Mouse (Mus musculus) liver, adult 2 months (tissue): ENCODE measurements at regions not wholly inside any gene's neighbourhood (a gene's known extent, or its start where the extent isn't known, plus 50 kb on each side); places are given as distances from the start of the nearest gene placed in this dataset.

Experiments used
- DNase-seq: peaks from one replicate; pipeline ENCODE4 v3.0.0-alpha.2; 2011; ENCODE audit warnings: low read depth, low spot score; ENCODE audit errors: extremely low read depth
- H3K27ac ChIP-seq: fragments of 200-500 bp; replicated peaks from 2 replicates; pipeline ENCODE4 v1.5.1; 2012; ENCODE audit warnings: low read depth, mild to moderate bottlenecking, control low read depth, inconsistent platforms, low read length; ENCODE audit not compliant: insufficient read depth
- H3K27me3 ChIP-seq: fragments of 200-500 bp; 2 replicates; pipeline ENCODE4 v1.6.1; 2012; ENCODE audit warnings: mild to moderate bottlenecking, moderate library complexity, low read length, inconsistent platforms; ENCODE audit not compliant: control insufficient read depth, insufficient read depth
- H3K36me3 ChIP-seq: fragments of 200-500 bp; 2 replicates; pipeline ENCODE4 v1.6.1; 2012; ENCODE audit warnings: low read length, inconsistent platforms; ENCODE audit not compliant: control insufficient read depth, insufficient read depth
- H3K4me1 ChIP-seq: fragments of 200-500 bp; 2 replicates; pipeline ENCODE4 v1.6.1; 2011; ENCODE audit warnings: low read length; ENCODE audit not compliant: control insufficient read depth, insufficient read depth
- H3K4me3 ChIP-seq: fragments of 200-500 bp; 2 replicates; pipeline ENCODE4 v1.5.1; 2011; ENCODE audit warnings: low read depth, mild to moderate bottlenecking, control low read depth, low read length, moderate library complexity; ENCODE audit not compliant: insufficient read depth
- H3K79me2 ChIP-seq: fragments of 200-500 bp; 2 replicates; pipeline ENCODE4 v1.6.1; 2012; ENCODE audit warnings: inconsistent platforms, mild to moderate bottlenecking, low read length, moderate library complexity; ENCODE audit not compliant: control insufficient read depth, insufficient read depth
- H3K9ac ChIP-seq: fragments of 200-500 bp; 2 replicates; pipeline ENCODE4 v1.6.1; 2012; ENCODE audit warnings: low read depth, mild to moderate bottlenecking, control low read depth, inconsistent platforms, low read length
- CTCF ChIP-seq: fragments of 200-500 bp; IDR thresholded peaks from 2 replicates; pipeline ENCODE4 v1.5.1; 2011; ENCODE audit warnings: low read depth, low read length, control low read depth
- POLR2A ChIP-seq: fragments of 200-500 bp; IDR thresholded peaks from 2 replicates; pipeline ENCODE4 v1.6.1; 2011; ENCODE audit warnings: low read length, control low read depth; ENCODE audit not compliant: insufficient read depth; ENCODE audit errors: extremely low read depth
- WGBS: fragments of 180-500 bp; shearing (Covaris S2); methylation state at CpG from one replicate; pipeline ENCODE4 v1.1.7; 2018; 5-methylcytosine and 5-hydroxymethylcytosine counted together

GRCm38 (mm10) chr1:194527342-194528165 is 90.5 kb upstream of the Plxna2 start:
- H3K36me3 ChIP-seq: no peaks in the 10 kb centered on the region
- no peaks in the 10 kb centered on the region; the same call in 1 of the 2 replicates for H3K4me1 ChIP-seq
- no peak for DNase-seq
- no peak overlapping the region for H3K9ac ChIP-seq
- no peaks in the 10 kb centered on the region for H3K79me2 ChIP-seq
- no peak overlapping the region for H3K27ac ChIP-seq
- 85% methylated on average over 2 of the region's 2 CpGs for WGBS
- no peak overlapping the region for H3K4me3 ChIP-seq
- no peaks in the 10 kb centered on the region for H3K27me3 ChIP-seq
- no peak for TF ChIP-seq CTCF
- TF ChIP-seq POLR2A: no peak

- Histone ChIP-seq H3K9ac (no peak overlapping the region), H3K79me2 (no peaks in the 10 kb centered on the region), H3K4me1 (no peaks in the 10 kb centered on the region; the same call in 1 of the 2 replicates), H3K36me3 (no peaks in the 10 kb centered on the region), H3K27me3 (no peaks in the 10 kb centered on the region), H3K4me3 (no peak overlapping the region), H3K27ac (no peak overlapping the region)
- WGBS: 96% methylated on average over 2 of the region's 2 CpGs
- no peak for TF ChIP-seq CTCF
- DNase-seq: no peak
These were observed 93.0 kb upstream of the Plxna2 start for GRCm38 (mm10) chr1:194524976-194525375.

- Histone ChIP-seq H3K4me3 (no peak overlapping the region), H3K27ac (no peak overlapping the region), H3K9ac (no peak overlapping the region), H3K79me2 (no peaks in the 10 kb centered on the region), H3K36me3 (no peaks in the 10 kb centered on the region), H3K27me3 (no peaks in the 10 kb centered on the region), H3K4me1 (no peaks in the 10 kb centered on the region)
- TF ChIP-seq CTCF: no peak
- TF ChIP-seq POLR2A: no peak
- DNase-seq: no peak
- WGBS: 85% methylated on average over 2 of the region's 2 CpGs
These were observed 96.8 kb upstream of the Plxna2 start for GRCm38 (mm10) chr1:194521216-194521615.

DNA sequence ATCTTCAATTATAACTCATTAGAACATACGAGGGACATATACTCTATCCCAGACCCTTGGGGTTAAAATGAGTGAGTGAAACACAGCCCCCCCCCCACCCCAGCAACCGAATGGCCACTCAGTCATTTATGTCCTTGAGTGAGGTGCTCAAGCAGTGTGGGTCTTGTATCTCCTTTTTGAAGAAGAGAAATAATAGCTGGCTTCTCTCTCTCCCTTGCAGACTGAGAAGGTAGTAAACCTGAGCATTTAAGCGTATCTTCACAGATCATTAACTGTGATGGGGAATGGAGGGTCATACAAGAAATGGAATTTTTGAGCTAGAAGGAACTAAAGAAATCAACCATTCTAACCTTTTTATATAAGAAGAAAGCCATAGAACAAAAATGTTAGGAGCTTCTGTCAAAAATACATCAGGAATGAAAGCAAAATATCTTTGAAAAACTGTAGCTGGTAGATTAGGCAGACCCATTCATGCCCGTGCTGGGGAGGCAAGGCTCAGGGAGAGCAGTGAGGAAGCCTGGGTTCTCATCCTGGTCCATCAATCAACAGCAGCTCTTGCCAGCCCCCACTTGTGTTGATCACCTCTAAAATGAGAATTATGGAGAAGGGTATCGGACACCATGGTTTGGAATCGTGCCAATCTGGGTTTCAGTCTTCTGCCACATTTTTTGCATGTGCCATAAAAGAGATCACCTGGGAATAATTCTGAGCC is 98.4 kb upstream of the Plxna2 start:
- TF ChIP-seq POLR2A (no peak), CTCF (no peak)
- Histone ChIP-seq H3K36me3 (no peaks in the 10 kb centered on the region), H3K4me1 (no peaks in the 10 kb centered on the region), H3K79me2 (no peaks in the 10 kb centered on the region), H3K9ac (no peak overlapping the region), H3K4me3 (no peak overlapping the region), H3K27ac (no peak overlapping the region), H3K27me3 (no peaks in the 10 kb centered on the region)
- 87% methylated on average over 6 of the region's 6 CpGs for WGBS
- no peak for DNase-seq

GRCm38 (mm10) chr1:194516136-194516535 is 101.9 kb upstream of the Plxna2 start:
- H3K4me1 ChIP-seq: no peaks in the 10 kb centered on the region
- H3K36me3 ChIP-seq: no peaks in the 10 kb centered on the region
- no peaks in the 10 kb centered on the region for H3K79me2 ChIP-seq
- H3K9ac ChIP-seq: no peak overlapping the region
- 97% methylated on average over 1 of the region's 1 CpGs for WGBS
- H3K27me3 ChIP-seq: no peaks in the 10 kb centered on the region
- no peak for DNase-seq
- TF ChIP-seq CTCF (no peak), POLR2A (no peak)
- no peak overlapping the region for H3K27ac ChIP-seq
- H3K4me3 ChIP-seq: no peak overlapping the region

DNA sequence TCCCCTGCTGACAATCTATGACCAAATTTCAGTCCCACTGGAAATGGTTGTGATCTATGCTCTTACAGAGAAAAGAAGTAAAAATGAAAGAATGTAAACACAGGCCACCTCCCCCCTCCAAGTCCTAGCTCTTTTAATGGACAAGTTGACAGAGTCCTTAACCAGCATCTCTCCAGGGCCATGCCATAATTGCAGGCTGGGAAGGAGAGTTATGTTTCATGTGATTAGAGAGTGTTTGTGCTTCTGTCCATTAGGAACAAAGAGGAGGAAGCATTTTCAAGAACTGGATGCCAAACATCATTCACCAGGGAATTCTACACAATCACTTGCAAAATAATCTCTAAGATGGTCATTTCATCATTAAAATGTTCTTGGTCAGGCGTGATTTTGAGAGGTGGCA is 109.7 kb upstream of the Plxna2 start:
- H3K36me3 ChIP-seq: no peaks in the 10 kb centered on the region
- H3K9ac ChIP-seq: no peak overlapping the region
- H3K4me1 ChIP-seq: no peaks in the 10 kb centered on the region
- H3K4me3 ChIP-seq: no peak overlapping the region
- no peaks in the 10 kb centered on the region for H3K27me3 ChIP-seq
- no peak for DNase-seq
- WGBS: 89% methylated on average over 1 of the region's 1 CpGs
- no peak for TF ChIP-seq CTCF
- no peak for TF ChIP-seq POLR2A
- no peaks in the 10 kb centered on the region for H3K79me2 ChIP-seq
- H3K27ac ChIP-seq: no peak overlapping the region
